Mouse (Mus musculus): ENCODE data around the gene Slc25a18. TPM values are rescaled to one million over a fixed set of nuclear protein-coding genes. Genes with fewer than 3 reads are reported as not detected.
A peak's percentile ranks its signal among the peaks of the same experiment; 100 is the strongest.

The Slc25a18 gene
- total RNA-seq, 2 experiments from 2014 or later = not detected

DNA sequence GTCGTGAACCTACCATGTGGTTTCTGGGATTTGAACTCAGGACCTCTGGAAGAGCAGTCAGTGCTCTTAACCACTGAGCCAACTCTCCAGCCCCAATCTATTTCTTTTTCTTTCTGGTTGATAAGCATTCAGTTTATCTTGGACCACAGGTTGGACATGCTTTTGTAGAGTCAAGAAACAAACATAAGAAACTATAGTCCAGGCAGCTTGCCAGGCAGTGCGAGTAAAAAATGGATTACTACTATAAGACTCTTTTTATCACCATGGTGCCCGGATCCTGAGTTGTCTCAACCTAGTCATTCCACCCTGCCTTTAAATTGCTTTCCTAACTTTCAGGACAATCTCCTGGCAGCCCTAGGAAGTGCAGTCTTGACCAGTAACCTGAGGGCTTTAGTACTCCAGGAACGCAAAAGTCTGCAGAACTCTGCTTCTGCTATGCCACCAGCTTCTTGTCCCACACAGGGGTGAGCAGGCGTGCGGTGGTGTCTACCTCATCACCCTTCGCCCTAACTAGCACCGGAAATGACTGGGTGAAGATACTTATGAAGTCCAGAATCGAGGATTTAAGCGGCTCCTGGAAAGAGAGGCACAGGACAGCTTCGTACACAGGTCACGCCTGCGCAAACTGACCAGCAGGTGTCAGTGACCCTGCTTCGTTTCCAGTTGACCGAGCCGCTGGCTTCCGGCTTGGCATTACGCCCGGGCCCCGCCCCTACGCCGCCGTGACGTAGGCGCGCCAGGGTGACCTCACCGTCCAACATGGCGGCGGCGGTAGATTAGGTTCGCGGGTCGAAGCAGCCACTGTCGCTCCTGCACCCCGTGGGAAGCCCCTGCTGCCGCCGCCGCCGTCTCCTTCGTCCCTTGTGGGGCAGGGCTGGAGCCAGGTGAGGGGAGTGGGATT is 62.3 kb downstream of the Slc25a18 start, which contains the start of gene Bcl2l13:
Gene Bcl2l13, plus strand, starts transcription at position 739 of the 901 bp plus-strand sequence.
- DNase-seq = peak; percentile 97 to 99
- intact Hi-C loops (cut with DNase I) = no loop called here

DNA sequence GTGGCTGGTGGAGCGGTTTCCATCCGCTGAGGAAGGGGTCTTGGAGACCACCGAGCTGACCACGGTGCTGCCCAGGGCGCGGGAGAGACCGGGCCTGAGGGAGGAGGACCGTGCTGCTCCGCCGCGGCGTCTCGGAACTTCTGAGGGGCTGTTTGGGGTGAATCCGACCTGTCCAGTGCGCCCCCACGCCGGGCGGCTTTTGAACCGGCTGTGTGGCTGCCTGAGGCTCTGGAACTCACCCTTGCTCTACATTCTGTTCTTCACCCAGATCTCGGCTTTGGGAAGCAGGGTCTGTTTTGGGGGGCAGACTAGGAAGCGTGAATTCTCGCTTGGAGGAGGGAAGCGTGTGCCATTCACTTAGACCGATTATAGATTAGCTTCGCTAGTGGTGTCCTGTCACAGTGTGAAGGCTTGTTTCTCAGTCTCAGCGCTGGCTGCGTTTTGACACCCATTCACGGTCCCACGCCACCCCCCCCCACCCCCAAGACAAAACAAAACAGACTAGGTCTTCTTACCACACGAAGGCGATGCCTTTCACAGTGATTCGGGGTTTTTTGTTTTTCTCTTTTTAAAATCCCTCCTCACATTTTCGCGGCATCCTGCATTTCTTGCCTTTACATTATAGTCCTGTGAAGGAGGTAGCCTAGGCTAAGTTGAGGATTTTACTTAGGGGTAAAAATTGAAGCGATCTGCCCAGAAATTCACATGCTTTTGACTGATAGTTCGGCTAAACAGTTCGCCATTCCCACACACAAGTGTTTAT is 63.2 kb downstream of the Slc25a18 start:
- intact Hi-C loops (cut with DNase I) = no loop called here
- DNase-seq = no peak

DNA sequence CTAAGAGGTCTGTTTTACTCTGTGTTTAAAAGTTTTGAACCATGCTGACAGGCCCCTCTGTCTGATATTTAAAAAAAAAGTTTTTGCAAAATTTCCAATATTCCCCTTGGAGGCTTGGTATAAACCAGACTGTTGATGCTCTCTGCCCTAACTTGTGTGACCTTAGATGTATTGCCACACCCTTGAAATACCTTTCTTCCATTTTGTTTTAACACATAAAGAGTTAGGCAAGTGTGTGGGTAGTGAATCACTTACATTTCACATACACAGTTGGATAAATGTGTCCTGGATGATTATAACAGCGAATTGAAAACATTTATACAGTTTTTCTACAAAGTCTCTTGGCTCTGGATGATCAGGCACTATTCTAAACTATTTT is 63.8 kb downstream of the Slc25a18 start:
- DNase-seq = no peak
- intact Hi-C loops (cut with DNase I) = no loop called here

DNA sequence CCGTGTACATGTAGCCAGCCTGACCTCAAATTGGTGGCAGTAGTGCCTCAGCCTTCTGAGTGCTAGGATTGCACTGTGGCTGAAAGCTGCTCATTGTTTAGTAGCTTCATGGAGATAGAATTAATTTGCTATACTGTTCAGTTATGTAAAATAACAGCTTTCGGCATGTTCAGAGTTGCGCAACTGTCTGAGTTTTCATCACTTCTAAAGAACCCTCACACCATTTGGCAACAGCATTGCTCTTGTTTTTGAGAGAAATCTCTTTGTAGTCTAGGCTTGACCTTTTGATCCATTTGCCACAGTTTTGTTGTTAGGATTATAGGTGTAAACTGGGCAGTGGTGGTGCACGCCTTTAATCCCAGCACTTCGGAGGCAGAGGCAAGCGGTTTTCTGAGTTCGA is 66.9 kb downstream of the Slc25a18 start:
- intact Hi-C loops (cut with DNase I) = no loop called here
- no peak for DNase-seq

DNA sequence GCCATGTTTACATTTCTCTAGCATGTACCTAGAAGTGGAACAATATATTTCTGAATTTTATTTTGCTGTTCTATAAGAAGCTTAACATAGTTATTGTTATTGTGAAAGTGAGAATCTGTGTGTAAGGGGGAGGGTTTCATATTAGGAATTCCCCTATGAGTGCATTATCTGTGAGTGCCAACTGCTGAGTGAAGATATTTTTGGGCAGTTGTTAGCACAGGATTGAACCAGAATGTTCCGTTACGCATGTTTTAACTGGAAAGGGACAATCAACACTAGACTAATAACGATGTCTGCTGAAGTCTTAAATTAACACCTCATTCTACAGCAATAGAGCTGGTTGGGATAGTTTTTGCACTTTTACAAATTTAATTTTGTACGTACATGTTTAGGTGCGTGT is 68.4 kb downstream of the Slc25a18 start:
- intact Hi-C loops (cut with DNase I) = no loop called here
- DNase-seq = no peak

Small RNA genes lying within 50 kb of the gene (microRNA-seq; reads per million reads assigned to microRNA genes)
- gene Gm25193 = 0 reads per million in 2 experiments

Other genes with a start within 250 kb of the Slc25a18 start
- gene Hdhd5, start 242.3 kb upstream of the Slc25a18 start, total RNA-seq (2021) = 10 to 100 TPM; 23.5 to 27.8 TPM
- 10 to 100 TPM in 1 of 2 experiments, 1 to 10 TPM in 1; 7.8 to 18.8 TPM for gene Cecr2, start 107.2 kb upstream of the Slc25a18 start, total RNA-seq (2021)
- gene Atp6v1e1, start 49.2 kb downstream of the Slc25a18 start, total RNA-seq (2021) = 100 to 1,000 TPM; 113 to 124 TPM
- 10 to 100 TPM; 59.6 to 67.3 TPM for gene Bcl2l13, start 62.6 kb downstream of the Slc25a18 start, total RNA-seq (2021)
- gene Bid, start 143.3 kb downstream of the Slc25a18 start, total RNA-seq (2021) = under 1 TPM; 0.48 to 0.49 TPM

Measured in gastrocnemius, postnatal 36 days (tissue).